Mouse (Mus musculus): ENCODE data around the gene Tanc1. TPM values are rescaled to one million over a fixed set of nuclear protein-coding genes. Genes with fewer than 3 reads are reported as not detected.
A peak's percentile ranks its signal among the peaks of the same experiment; 100 is the strongest.

Tanc1 gene
- polyA plus RNA-seq, 1 experiment from 2014 or later, result 27.3 TPM

- no peaks in the 10 kb centered on the region for H3K27me3 ChIP-seq (ENCODE audit: control insufficient read depth, insufficient read depth, low read length)
- ATAC-seq (replicated peaks; ENCODE audit: extremely low read depth, insufficient read depth, low FRiP score), result no peak
- peaks cover 33% of the 10 kb centered on the region for H3K4me1 ChIP-seq (ENCODE audit: control insufficient read depth, insufficient read depth, low read length)
- H3K4me2 ChIP-seq (ENCODE audit: low read depth, low read length), result no peak overlapping the region
- no peak overlapping the region; the same call in 1 of the 2 replicates for H3K27ac ChIP-seq (ENCODE audit: low read length)
- WGBS, result 55% methylated on average over 12 of the region's 12 CpGs
- no peaks in the 10 kb centered on the region for H3K36me3 ChIP-seq (ENCODE audit: control insufficient read depth, insufficient read depth)
- H3K9me3 ChIP-seq (replicated peaks; ENCODE audit: control insufficient read depth, low read length), result no peaks in the 10 kb centered on the region
- no peak overlapping the region for H3K4me3 ChIP-seq (ENCODE audit: low read length)
- H3K9ac ChIP-seq (ENCODE audit: low read length), result no peak overlapping the region
Measured at GRCm38 (mm10) chr2:59742500-59743116, 130.8 kb downstream of the Tanc1 start.

GRCm38 (mm10) chr2:59745428-59745827, 133.6 kb downstream of the Tanc1 start:
- Histone ChIP-seq H3K4me2 (ENCODE audit: low read depth, low read length) (no peak overlapping the region), H3K4me1 (ENCODE audit: control insufficient read depth, insufficient read depth, low read length) (peaks cover 29% of the 10 kb centered on the region), H3K36me3 (ENCODE audit: control insufficient read depth, insufficient read depth) (no peaks in the 10 kb centered on the region), H3K9me3 (replicated peaks; ENCODE audit: control insufficient read depth, low read length) (no peaks in the 10 kb centered on the region), H3K27ac (ENCODE audit: low read length) (no peak overlapping the region), H3K9ac (ENCODE audit: low read length) (no peak overlapping the region), H3K27me3 (ENCODE audit: control insufficient read depth, insufficient read depth, low read length) (no peaks in the 10 kb centered on the region), H3K4me3 (ENCODE audit: low read length) (no peak overlapping the region)
- ATAC-seq (replicated peaks; ENCODE audit: extremely low read depth, insufficient read depth, low FRiP score), result no peak
- 36% methylated on average over 6 of the region's 6 CpGs for WGBS

DNA sequence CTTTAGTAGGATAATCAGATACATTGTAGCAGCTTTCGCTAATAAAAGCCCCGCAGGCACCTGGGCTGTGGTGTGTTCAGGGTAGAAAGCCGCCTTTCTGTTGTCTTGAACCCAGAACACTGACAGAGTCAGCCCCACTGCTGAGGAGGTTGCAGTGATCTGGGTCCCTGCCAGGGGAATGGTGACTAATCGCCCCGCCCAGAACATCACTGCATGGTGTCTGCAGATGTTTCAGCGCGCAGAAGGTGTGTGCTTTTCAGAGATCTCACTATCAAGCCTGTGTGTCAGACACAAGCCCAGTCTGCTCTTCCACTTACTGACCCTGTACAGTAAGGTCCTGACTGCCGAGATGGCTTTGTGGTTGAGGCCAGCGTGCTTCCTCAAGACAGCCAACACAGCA, 134.2 kb downstream of the Tanc1 start:
- H3K9me3 ChIP-seq (replicated peaks; ENCODE audit: control insufficient read depth, low read length), result no peaks in the 10 kb centered on the region
- H3K4me2 ChIP-seq (ENCODE audit: low read depth, low read length), result no peak overlapping the region
- H3K27me3 ChIP-seq (ENCODE audit: control insufficient read depth, insufficient read depth, low read length), result no peaks in the 10 kb centered on the region
- no peak overlapping the region for H3K9ac ChIP-seq (ENCODE audit: low read length)
- no peak overlapping the region for H3K4me3 ChIP-seq (ENCODE audit: low read length)
- H3K36me3 ChIP-seq (ENCODE audit: control insufficient read depth, insufficient read depth), result no peaks in the 10 kb centered on the region
- H3K27ac ChIP-seq (ENCODE audit: low read length), result no peak overlapping the region
- 67% methylated on average over 9 of the region's 9 CpGs for WGBS
- peaks cover 29% of the 10 kb centered on the region for H3K4me1 ChIP-seq (ENCODE audit: control insufficient read depth, insufficient read depth, low read length)
- no peak for ATAC-seq (replicated peaks; ENCODE audit: extremely low read depth, insufficient read depth, low FRiP score)

DNA sequence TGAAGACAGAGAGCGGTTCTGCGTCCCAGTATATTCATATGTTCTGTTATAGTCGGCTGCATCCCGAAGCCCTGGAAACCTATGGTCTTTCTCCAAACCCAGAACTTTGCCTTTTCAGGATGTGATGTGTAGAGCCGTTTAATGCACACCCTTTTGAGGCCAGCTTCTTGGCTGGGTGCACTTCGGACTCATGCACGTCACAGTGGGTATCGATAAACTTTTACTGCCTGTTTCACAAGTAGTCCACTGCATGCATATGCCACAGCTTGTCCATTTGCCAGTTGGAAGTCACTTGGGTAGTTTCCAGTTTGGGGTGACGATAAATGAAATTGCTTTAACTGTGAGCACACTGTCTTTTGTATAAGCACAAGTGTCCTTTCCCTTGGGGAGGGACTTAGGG, 135.9 kb downstream of the Tanc1 start:
- H3K27ac ChIP-seq (ENCODE audit: low read length), result no peak overlapping the region
- no peak overlapping the region for H3K4me2 ChIP-seq (ENCODE audit: low read depth, low read length)
- peaks cover 16% of the 10 kb centered on the region for H3K4me1 ChIP-seq (ENCODE audit: control insufficient read depth, insufficient read depth, low read length)
- 0 out of 2 replicates have a peak, but pooled peaks cover 2% of the 10 kb centered on the region for H3K9me3 ChIP-seq (replicated peaks; ENCODE audit: control insufficient read depth, low read length)
- no peak overlapping the region for H3K4me3 ChIP-seq (ENCODE audit: low read length)
- WGBS, result 92% methylated on average over 9 of the region's 9 CpGs
- H3K36me3 ChIP-seq (ENCODE audit: control insufficient read depth, insufficient read depth), result 0 out of 2 replicates have a peak, but pooled peaks cover 4% of the 10 kb centered on the region
- ATAC-seq (replicated peaks; ENCODE audit: extremely low read depth, insufficient read depth, low FRiP score), result no peak
- H3K27me3 ChIP-seq (ENCODE audit: control insufficient read depth, insufficient read depth, low read length), result no peaks in the 10 kb centered on the region
- no peak overlapping the region for H3K9ac ChIP-seq (ENCODE audit: low read length)

DNA sequence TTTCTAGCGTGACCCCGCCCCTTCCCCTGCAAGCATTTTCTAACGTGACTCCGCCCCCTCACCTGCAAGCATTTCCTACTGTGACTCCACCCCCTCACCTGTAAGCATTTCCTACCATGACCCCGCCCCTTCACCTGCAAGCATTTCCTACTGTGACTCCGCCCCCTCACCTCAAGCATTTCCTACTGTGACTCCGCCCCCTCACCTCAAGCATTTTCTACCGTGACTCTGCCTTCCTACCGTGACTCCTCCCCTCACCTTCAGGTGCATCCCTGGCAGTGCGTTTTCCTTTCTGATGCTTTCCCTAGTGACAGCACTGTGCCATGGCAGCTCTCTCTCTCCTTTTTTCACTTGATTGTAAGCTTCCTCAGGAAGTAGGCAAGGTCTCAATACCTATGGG, 137.5 kb downstream of the Tanc1 start:
- Histone ChIP-seq H3K4me3 (ENCODE audit: low read length) (no peak overlapping the region), H3K27me3 (ENCODE audit: control insufficient read depth, insufficient read depth, low read length) (no peaks in the 10 kb centered on the region), H3K4me2 (ENCODE audit: low read depth, low read length) (no peak overlapping the region), H3K9ac (ENCODE audit: low read length) (no peak overlapping the region), H3K36me3 (ENCODE audit: control insufficient read depth, insufficient read depth) (0 out of 2 replicates have a peak, but pooled peaks cover 4% of the 10 kb centered on the region), H3K9me3 (replicated peaks; ENCODE audit: control insufficient read depth, low read length) (0 out of 2 replicates have a peak, but pooled peaks cover 2% of the 10 kb centered on the region), H3K4me1 (ENCODE audit: control insufficient read depth, insufficient read depth, low read length) (peaks cover 21% of the 10 kb centered on the region), H3K27ac (ENCODE audit: low read length) (no peak overlapping the region)
- no peak for ATAC-seq (replicated peaks; ENCODE audit: extremely low read depth, insufficient read depth, low FRiP score)
- 44% methylated on average over 10 of the region's 10 CpGs for WGBS

- H3K4me1 ChIP-seq (ENCODE audit: control insufficient read depth, insufficient read depth, low read length), result peaks cover 20% of the 10 kb centered on the region
- H3K9me3 ChIP-seq (replicated peaks; ENCODE audit: control insufficient read depth, low read length), result 0 out of 2 replicates have a peak, but pooled peaks cover 2% of the 10 kb centered on the region
- no peak overlapping the region for H3K4me2 ChIP-seq (ENCODE audit: low read depth, low read length)
- H3K9ac ChIP-seq (ENCODE audit: low read length), result no peak overlapping the region
- 0 out of 2 replicates have a peak, but pooled peaks cover 4% of the 10 kb centered on the region for H3K36me3 ChIP-seq (ENCODE audit: control insufficient read depth, insufficient read depth)
- 73% methylated on average over 6 of the region's 6 CpGs for WGBS
- ATAC-seq (replicated peaks; ENCODE audit: extremely low read depth, insufficient read depth, low FRiP score), result no peak
- no peak overlapping the region for H3K4me3 ChIP-seq (ENCODE audit: low read length)
- H3K27me3 ChIP-seq (ENCODE audit: control insufficient read depth, insufficient read depth, low read length), result no peaks in the 10 kb centered on the region
- H3K27ac ChIP-seq (ENCODE audit: low read length), result no peak overlapping the region
Measured at GRCm38 (mm10) chr2:59751172-59751571, 139.3 kb downstream of the Tanc1 start.

GRCm38 (mm10) chr2:59752148-59752547, 140.3 kb downstream of the Tanc1 start:
- Histone ChIP-seq H3K27me3 (ENCODE audit: control insufficient read depth, insufficient read depth, low read length) (no peaks in the 10 kb centered on the region), H3K27ac (ENCODE audit: low read length) (no peak overlapping the region), H3K4me3 (ENCODE audit: low read length) (no peak overlapping the region), H3K9ac (ENCODE audit: low read length) (no peak overlapping the region), H3K4me1 (ENCODE audit: control insufficient read depth, insufficient read depth, low read length) (peaks cover 16% of the 10 kb centered on the region), H3K36me3 (ENCODE audit: control insufficient read depth, insufficient read depth) (0 out of 2 replicates have a peak, but pooled peaks cover 4% of the 10 kb centered on the region), H3K9me3 (replicated peaks; ENCODE audit: control insufficient read depth, low read length) (0 out of 2 replicates have a peak, but pooled peaks cover 2% of the 10 kb centered on the region), H3K4me2 (ENCODE audit: low read depth, low read length) (no peak overlapping the region)
- 88% methylated on average over 7 of the region's 7 CpGs for WGBS
- no peak for ATAC-seq (replicated peaks; ENCODE audit: extremely low read depth, insufficient read depth, low FRiP score)

DNA sequence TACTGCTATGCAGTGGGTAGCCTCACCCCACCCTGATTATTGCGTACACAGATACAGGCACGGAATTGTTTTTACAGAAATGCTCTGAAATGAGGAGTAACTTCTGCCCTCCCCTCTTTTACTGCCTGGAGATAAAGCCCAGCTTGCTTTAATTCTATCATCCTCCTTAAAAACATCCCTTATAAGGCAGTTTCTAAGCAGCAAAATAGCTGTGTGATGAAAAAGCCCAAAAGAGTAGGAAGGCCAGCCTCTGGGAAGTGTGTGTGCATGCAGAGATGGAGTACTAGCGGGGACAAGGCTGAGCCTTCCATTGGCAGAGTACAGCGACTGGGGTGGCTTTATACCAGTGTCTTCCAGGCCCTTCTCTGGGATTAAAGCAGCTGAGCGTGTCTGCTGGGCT, 140.9 kb downstream of the Tanc1 start:
- H3K9ac ChIP-seq (ENCODE audit: low read length), result no peak overlapping the region
- no peak overlapping the region for H3K4me2 ChIP-seq (ENCODE audit: low read depth, low read length)
- H3K27ac ChIP-seq (ENCODE audit: low read length), result no peak overlapping the region
- WGBS, result 85% methylated on average over 5 of the region's 5 CpGs
- no peaks in the 10 kb centered on the region for H3K27me3 ChIP-seq (ENCODE audit: control insufficient read depth, insufficient read depth, low read length)
- H3K9me3 ChIP-seq (replicated peaks; ENCODE audit: control insufficient read depth, low read length), result 0 out of 2 replicates have a peak, but pooled peaks cover 2% of the 10 kb centered on the region
- no peak for ATAC-seq (replicated peaks; ENCODE audit: extremely low read depth, insufficient read depth, low FRiP score)
- 0 out of 2 replicates have a peak, but pooled peaks cover 4% of the 10 kb centered on the region for H3K36me3 ChIP-seq (ENCODE audit: control insufficient read depth, insufficient read depth)
- no peak overlapping the region for H3K4me3 ChIP-seq (ENCODE audit: low read length)
- H3K4me1 ChIP-seq (ENCODE audit: control insufficient read depth, insufficient read depth, low read length), result peaks cover 22% of the 10 kb centered on the region

DNA sequence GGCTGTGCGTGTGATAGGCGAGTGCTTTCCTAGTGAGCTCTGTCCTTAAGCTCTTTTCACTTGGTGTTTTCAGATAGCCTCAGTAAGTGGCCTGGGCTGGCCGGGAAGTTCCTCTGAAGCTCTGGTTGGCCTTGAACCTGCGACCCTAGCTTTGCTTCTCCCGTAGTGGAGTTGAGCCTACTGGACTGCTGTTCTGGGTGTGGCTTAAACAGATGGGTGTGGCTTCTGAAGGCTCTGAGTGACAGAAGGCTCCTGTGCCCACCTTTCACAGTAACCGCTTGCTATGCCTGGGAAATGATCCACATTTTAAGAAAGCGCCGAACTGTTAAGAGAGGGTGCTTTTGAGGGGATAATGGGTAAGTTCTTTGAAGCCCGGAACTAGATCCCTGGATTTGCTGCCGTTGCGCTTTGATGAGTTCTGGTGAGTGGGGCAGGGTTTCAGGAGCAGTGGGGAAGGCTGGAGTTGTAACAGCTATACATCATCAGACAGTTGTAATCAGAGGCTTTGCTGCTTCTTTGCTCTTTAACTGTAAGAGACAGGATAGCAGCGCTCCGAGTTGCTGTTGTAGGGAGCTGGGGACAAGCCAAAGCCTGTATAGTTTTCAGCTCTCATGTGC, 144.4 kb downstream of the Tanc1 start:
- H3K9me3 ChIP-seq (replicated peaks; ENCODE audit: control insufficient read depth, low read length), result 0 out of 2 replicates have a peak, but pooled peaks cover 2% of the 10 kb centered on the region
- 70% methylated on average over 13 of the region's 13 CpGs for WGBS
- peaks cover 7% of the 10 kb centered on the region; the same call in 1 of the 2 replicates for H3K36me3 ChIP-seq (ENCODE audit: control insufficient read depth, insufficient read depth)
- H3K9ac ChIP-seq (ENCODE audit: low read length), result no peak overlapping the region
- no peak overlapping the region for H3K4me3 ChIP-seq (ENCODE audit: low read length)
- peaks cover 28% of the 10 kb centered on the region for H3K4me1 ChIP-seq (ENCODE audit: control insufficient read depth, insufficient read depth, low read length)
- H3K27ac ChIP-seq (ENCODE audit: low read length), result peak overlapping the region; percentile 2; the same call in 1 of the 2 replicates
- H3K27me3 ChIP-seq (ENCODE audit: control insufficient read depth, insufficient read depth, low read length), result no peaks in the 10 kb centered on the region
- ATAC-seq (replicated peaks; ENCODE audit: extremely low read depth, insufficient read depth, low FRiP score), result no peak
- no peak overlapping the region for H3K4me2 ChIP-seq (ENCODE audit: low read depth, low read length)

Measured in heart, embryonic 16.5 days (tissue).